Mouse (Mus musculus) stomach, embryonic 14.5 days (tissue): ENCODE measurements around the gene Stxbp1. TPM values are rescaled to one million over a fixed set of nuclear protein-coding genes. Genes with fewer than 3 reads are reported as not detected.

Experiments
- ATAC-seq: fragments of 200-750 bp; cut with Nextera tagmentation; 2 replicates; pipeline ENCODE4 v1.8.0; 2017; ENCODE audit warnings: low read depth, moderate TSS enrichment; ENCODE audit not compliant: insufficient number of reproducible peaks, insufficient read depth, low FRiP score
- H3K27ac ChIP-seq: fragments of 300-500 bp; sonication (generic); 2 replicates; pipeline ENCODE4 v1.5.1; 2014; ENCODE audit warnings: mild to moderate bottlenecking, low read length, moderate library complexity, mixed read lengths
- H3K27me3 ChIP-seq: fragments of 300-500 bp; sonication (generic); 2 replicates; pipeline ENCODE4 v1.6.1; 2014; ENCODE audit warnings: low read length, control low read depth, mixed read lengths; ENCODE audit not compliant: control insufficient read depth, insufficient read depth
- H3K36me3 ChIP-seq: fragments of 300-500 bp; sonication (generic); 2 replicates; pipeline ENCODE4 v1.6.1; 2014; ENCODE audit warnings: mild to moderate bottlenecking, control low read depth, low read length, moderate library complexity, mixed read lengths; ENCODE audit not compliant: control insufficient read depth, insufficient read depth
- H3K4me1 ChIP-seq: fragments of 300-500 bp; sonication (generic); 2 replicates; pipeline ENCODE4 v1.6.1; 2014; ENCODE audit warnings: low read length, control low read depth, mixed read lengths; ENCODE audit not compliant: control insufficient read depth, insufficient read depth
- H3K4me2 ChIP-seq: fragments of 300-500 bp; sonication (generic); replicated peaks from 2 replicates; pipeline ENCODE4 v1.6.1; 2014; ENCODE audit warnings: low read depth, low read length, control low read depth
- H3K4me3 ChIP-seq: fragments of 300-500 bp; sonication (generic); 2 replicates; pipeline ENCODE4 v1.5.1; 2014; ENCODE audit warnings: low read depth, low read length, control low read depth
- H3K9ac ChIP-seq: fragments of 300-500 bp; sonication (generic); replicated peaks from 2 replicates; pipeline ENCODE4 v1.6.1; 2014; ENCODE audit warnings: low read depth, mild to moderate bottlenecking, control low read depth, low read length, moderate library complexity, mixed read lengths
- H3K9me3 ChIP-seq: fragments of 300-500 bp; sonication (generic); 2 replicates; pipeline ENCODE4 v1.6.1; 2016; ENCODE audit warnings: low read depth, low read length, control low read depth; ENCODE audit not compliant: control insufficient read depth
- WGBS: fragments of 180-500 bp; shearing (Covaris S2); extraction: QIAGEN DNeasy Blood & Tissue Kit; methylation state at CpG from one replicate; pipeline ENCODE4 v1.1.7; 2014; 5-methylcytosine and 5-hydroxymethylcytosine counted together
- polyA plus RNA-seq: library from polyadenylated mRNA; unstranded; fragments of >200 nt; fragmentation: Nextera tagmentation; extraction: Ambion mirVana; gene quantifications from 2 replicates; pipeline ENCODE4 v1.2.1, GENCODE M21; 2014

The Stxbp1 gene
- polyA plus RNA-seq, 1 experiment from 2014 or later, result 23.5 TPM

DNA sequence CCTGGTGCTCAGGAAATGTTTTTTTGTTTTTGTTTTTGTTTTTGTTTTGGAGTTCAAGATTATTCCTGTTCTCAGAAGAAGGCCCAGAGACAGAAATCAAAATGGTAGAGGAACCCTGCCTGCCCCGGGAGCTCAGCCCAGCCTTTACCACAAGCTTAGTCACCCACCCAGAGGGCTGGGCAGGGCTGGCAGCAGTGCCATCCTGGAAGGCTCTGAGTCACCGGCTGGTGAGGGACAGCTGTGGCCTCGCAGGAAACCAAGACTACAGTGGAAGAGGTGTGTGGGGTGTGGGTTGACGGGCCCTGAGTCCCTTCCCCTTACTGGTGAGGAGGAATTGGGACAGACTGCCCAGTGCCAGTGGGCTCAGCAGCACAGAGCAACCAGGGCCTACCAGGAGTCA lies 20.3 kb upstream of the Stxbp1 start:
- Histone ChIP-seq H3K4me1 (peaks cover 2% of the 10 kb centered on the region; the same call in 1 of the 2 replicates), H3K27me3 (no peaks in the 10 kb centered on the region), H3K9ac (no peak overlapping the region), H3K27ac (no peak overlapping the region), H3K4me3 (no peak overlapping the region), H3K4me2 (no peak overlapping the region), H3K36me3 (no peaks in the 10 kb centered on the region), H3K9me3 (no peaks in the 10 kb centered on the region)
- WGBS, result 77% methylated on average over 4 of the region's 4 CpGs
- ATAC-seq, result no peak

DNA sequence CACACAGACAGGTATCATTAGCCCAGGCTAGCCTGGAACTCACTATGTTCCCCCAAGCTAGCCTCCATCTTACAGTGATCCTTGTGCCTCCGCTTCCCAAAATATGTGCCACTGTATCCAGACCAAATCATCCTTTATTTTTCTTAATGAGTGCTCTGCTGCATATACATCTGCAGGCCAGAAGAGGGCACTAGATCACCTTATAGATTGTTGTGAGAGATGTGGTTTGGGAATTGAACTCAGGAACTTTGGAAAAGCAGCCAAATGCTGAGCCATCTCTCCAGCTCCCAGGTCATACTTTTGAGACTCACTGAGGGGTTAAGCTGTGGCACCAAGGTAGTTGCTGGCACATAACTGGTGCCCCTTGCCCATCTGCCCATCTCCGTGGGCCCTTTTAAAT lies 17.7 kb upstream of the Stxbp1 start:
- Histone ChIP-seq H3K9ac (no peak overlapping the region), H3K4me3 (no peak overlapping the region), H3K36me3 (no peaks in the 10 kb centered on the region), H3K4me2 (no peak overlapping the region), H3K4me1 (0 out of 2 replicates have a peak, but pooled peaks cover 1% of the 10 kb centered on the region), H3K9me3 (no peaks in the 10 kb centered on the region), H3K27me3 (no peaks in the 10 kb centered on the region), H3K27ac (no peak overlapping the region)
- no peak for ATAC-seq
- WGBS, result 59% methylated on average over 2 of the region's 2 CpGs

DNA sequence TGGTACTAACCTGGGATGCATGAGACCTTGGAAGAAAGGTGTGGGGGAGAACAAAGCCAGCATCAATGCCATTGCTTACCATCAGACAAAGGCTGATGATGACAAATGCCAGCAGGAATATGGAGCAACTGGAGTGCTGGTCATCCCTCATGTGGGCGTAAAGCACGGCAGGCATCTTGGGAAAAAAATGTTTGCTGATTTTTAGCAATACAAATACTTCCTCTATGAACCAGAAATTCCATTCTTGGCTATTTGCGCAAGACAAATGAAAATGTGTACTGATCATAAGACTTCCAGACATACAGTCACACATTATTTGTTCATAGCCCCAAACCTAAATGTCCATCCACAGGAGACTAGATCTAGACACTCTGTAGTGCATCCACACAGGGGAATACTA lies 16.3 kb upstream of the Stxbp1 start:
- H3K27me3 ChIP-seq, result no peaks in the 10 kb centered on the region
- WGBS, result 84% methylated on average over 3 of the region's 3 CpGs
- H3K4me1 ChIP-seq, result no peaks in the 10 kb centered on the region
- no peak overlapping the region for H3K4me3 ChIP-seq
- H3K27ac ChIP-seq, result no peak overlapping the region
- H3K4me2 ChIP-seq, result no peak overlapping the region
- ATAC-seq, result no peak
- no peaks in the 10 kb centered on the region for H3K36me3 ChIP-seq
- H3K9ac ChIP-seq, result no peak overlapping the region
- no peaks in the 10 kb centered on the region for H3K9me3 ChIP-seq

DNA sequence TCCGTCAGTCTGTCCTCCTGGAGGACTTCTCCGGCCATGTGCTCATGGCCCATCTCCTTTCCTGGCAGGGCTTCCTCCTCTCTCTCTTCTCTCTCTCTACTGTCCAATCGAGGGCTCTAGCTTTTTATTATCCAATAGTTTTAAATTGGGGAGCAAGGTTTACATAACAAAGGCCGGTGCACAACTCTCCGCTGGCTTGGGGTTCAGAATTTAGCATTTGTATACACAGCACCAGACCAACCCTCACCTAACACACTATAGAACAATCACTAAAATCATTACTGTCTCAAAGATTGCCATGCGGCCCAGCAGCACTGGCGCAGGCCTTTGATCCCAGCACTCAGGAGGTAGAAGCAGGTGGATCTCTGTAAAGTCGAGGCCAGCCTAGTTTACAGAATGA lies 13.8 kb upstream of the Stxbp1 start:
- Histone ChIP-seq H3K27me3 (no peaks in the 10 kb centered on the region), H3K27ac (no peak overlapping the region), H3K4me3 (no peak overlapping the region), H3K9ac (no peak overlapping the region), H3K4me2 (no peak overlapping the region), H3K4me1 (no peaks in the 10 kb centered on the region), H3K36me3 (no peaks in the 10 kb centered on the region), H3K9me3 (no peaks in the 10 kb centered on the region)
- WGBS, result 81% methylated on average over 8 of the region's 8 CpGs
- no peak for ATAC-seq

DNA sequence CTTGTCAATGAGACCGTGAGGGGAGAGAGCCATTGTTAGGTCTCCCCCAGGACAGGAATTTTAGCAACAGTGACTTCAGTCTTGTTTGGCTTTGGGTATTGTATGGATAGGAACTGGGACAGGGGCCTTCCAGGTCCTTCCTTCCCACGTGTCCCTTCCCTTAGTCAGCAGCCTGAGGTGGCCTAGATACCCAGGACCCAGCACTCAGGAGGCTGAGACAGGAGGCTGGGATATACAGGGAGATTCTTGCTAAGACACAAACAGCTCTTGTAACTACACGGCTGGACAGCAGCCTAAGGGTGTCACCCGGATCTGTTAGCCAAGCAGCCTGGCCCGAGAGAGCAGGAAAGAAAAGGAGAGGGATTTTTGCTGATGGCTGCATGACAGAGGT lies 12.6 kb upstream of the Stxbp1 start:
- H3K27ac ChIP-seq, result no peak overlapping the region
- ATAC-seq, result no peak
- WGBS, result 80% methylated on average over 5 of the region's 5 CpGs

DNA sequence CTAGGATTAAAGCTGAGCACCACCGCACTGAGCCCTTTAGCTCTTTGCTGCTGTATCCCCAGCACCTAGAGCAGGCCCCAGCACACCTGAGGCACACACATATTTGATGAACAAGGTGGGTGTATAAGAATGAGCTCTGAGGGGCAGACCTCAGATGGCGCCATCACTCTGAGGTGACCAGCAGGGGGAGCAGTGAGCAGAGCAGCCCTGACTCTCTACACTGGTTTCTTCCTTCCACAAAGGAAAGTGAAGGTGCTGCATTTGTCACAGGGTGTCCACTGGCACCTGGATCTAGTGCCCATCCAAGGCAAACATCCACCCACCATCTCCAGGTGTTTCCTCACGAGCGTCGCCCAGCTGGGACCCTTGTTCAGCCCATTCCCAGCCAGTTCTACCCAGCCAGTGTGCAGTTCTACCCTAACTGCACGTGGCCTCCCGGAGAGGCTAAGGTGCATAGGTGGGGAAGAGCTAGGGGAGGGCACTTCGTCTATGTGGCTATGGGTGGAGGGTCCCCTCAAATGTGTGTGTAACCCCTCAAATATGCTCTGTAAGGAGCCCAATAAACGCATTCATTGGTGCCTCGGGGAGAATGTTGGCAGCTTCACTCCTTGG lies 12.1 kb upstream of the Stxbp1 start:
- no peak overlapping the region for H3K9ac ChIP-seq
- no peaks in the 10 kb centered on the region for H3K36me3 ChIP-seq
- no peak overlapping the region for H3K27ac ChIP-seq
- WGBS, result 43% methylated on average over 10 of the region's 10 CpGs
- no peak overlapping the region for H3K4me2 ChIP-seq
- no peaks in the 10 kb centered on the region for H3K9me3 ChIP-seq
- no peak for ATAC-seq
- no peaks in the 10 kb centered on the region for H3K27me3 ChIP-seq
- no peaks in the 10 kb centered on the region for H3K4me1 ChIP-seq
- no peak overlapping the region for H3K4me3 ChIP-seq

More for the DNA sequence above, 12.6 kb upstream of the Stxbp1 start:
- Histone ChIP-seq H3K9ac (no peak overlapping the region), H3K9me3 (no peaks in the 10 kb centered on the region), H3K27me3 (no peaks in the 10 kb centered on the region), H3K36me3 (no peaks in the 10 kb centered on the region), H3K4me1 (no peaks in the 10 kb centered on the region), H3K4me3 (no peak overlapping the region), H3K4me2 (no peak overlapping the region)

DNA sequence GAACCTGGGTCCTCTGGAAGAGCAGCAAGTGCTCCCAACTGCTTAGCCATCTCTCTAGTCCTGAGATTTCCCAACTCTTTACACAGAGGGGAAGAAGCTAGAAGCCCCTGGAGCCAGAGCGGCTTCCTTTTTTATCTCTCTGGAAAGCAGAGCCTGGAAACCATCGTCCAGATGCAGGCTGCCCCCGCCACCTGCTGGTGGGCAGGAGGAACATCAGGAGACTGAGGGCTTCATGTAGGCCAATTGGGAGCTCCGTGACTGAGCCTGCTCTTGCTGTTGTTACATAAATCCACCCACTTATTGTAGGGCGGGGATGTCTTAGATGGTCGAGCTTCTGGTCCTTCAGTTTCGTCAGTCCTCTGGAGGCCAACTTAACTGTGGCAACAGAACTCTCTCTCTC lies 10.5 kb upstream of the Stxbp1 start:
- no peak overlapping the region for H3K27ac ChIP-seq
- no peak overlapping the region for H3K9ac ChIP-seq
- H3K4me3 ChIP-seq, result no peak overlapping the region
- no peaks in the 10 kb centered on the region for H3K27me3 ChIP-seq
- H3K9me3 ChIP-seq, result no peaks in the 10 kb centered on the region
- no peak overlapping the region for H3K4me2 ChIP-seq
- H3K4me1 ChIP-seq, result no peaks in the 10 kb centered on the region
- no peaks in the 10 kb centered on the region for H3K36me3 ChIP-seq
- 2% methylated on average over 7 of the region's 7 CpGs for WGBS
- ATAC-seq, result peak; percentile 28; the same call in 1 of the 2 replicates

DNA sequence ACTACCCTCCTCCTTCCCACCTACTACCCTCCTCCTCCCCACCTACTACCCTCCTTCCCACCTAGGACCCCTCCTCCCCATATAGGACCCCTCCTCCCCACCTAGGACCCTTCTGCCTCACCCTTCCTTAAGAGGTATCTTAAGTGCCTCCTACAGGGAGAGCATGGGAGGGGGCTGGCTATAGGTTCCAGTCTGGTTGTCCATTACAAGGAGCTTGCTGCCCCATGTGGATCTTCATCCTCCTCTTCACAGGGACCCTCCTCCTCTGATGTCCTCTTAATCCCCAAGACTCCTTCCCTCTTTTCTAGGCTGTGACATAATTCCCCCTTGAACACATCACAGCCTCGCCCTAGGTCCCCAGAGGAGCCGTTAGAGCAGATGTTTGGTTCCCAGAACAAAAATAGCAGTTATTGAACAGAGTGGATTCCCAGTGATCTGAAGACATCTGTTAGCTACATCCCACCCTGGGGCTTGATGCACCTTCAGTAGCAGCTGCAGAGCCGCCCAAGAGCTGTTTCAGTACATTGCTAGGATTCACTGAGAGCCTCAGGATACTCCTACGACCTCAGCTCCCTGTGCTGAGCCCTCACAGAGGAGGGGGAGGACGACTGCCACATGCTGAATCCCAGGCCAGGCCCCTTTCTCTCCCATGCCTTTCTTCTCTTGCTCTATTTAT lies 8.9 kb upstream of the Stxbp1 start:
- 52% methylated on average over 5 of the region's 5 CpGs for WGBS
- Histone ChIP-seq H3K4me2 (no peak overlapping the region), H3K36me3 (no peaks in the 10 kb centered on the region), H3K4me3 (no peak overlapping the region), H3K9ac (no peak overlapping the region), H3K27ac (no peak overlapping the region), H3K9me3 (no peaks in the 10 kb centered on the region), H3K27me3 (no peaks in the 10 kb centered on the region), H3K4me1 (no peaks in the 10 kb centered on the region)
- no peak for ATAC-seq
